Comparison of ENCODE assay signal across 34 mouse cellular contexts in the genomic region with DNA sequence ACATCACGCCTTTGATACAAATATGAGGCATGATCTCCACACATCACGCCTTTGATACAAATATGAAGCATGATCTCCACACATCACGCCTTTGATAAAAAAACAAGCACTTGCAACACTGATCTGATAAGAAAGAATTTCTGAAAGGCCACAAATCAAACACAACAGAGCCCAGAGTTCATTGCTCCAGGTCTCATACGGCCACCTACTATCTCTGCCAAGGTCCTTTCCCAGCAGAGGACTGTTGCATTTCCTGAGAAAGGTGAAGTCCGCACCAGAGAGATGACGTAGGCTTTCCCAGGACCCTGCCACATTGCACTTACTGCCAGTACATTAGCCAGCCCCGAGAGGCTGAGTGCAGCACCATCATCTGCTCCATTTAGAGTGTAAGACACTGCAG.
"Had no signal": no experiment of that assay in that cellular context is flagged by ENCODE, and none has a peak within 500 bp of the region (broad histone marks: within the 10 kb centered on the region; RNA-seq: fewer than 3 reads in every experiment).

No protein-coding gene starts in this region.

- ATAC-seq: hindbrain, embryonic 16.5 days; hindbrain, postnatal 0 days; inflammation-experienced regulatory T-cells, adult 6 months; intestine, embryonic 15.5 days; intestine, embryonic 16.5 days; intestine, postnatal 0 days had no signal

- H3K27ac ChIP-seq: heart, embryonic 10.5 days; heart, embryonic 13.5 days; heart, embryonic 15.5 days; hindbrain, embryonic 10.5 days; hindbrain, embryonic 12.5 days; hindbrain, embryonic 13.5 days; hindbrain, embryonic 14.5 days; hindbrain, embryonic 15.5 days; hindbrain, postnatal 0 days; intestine, embryonic 15.5 days; kidney, embryonic 15.5 days; kidney, postnatal 0 days; layer of hippocampus, adult 2 months had no signal

- DNase-seq: heart, postnatal 10 days; heart, postnatal 14 days; heart, postnatal 36 days; heart, postnatal 4 days; kidney, adult 11 months; kidney, adult 18-20 months; kidney, adult 2 months; kidney, adult 8-10 months; kidney, adult 9 months; kidney, postnatal 10 days; kidney, postnatal 14 days; kidney, postnatal 25 days; kidney, postnatal 36 days; kidney, postnatal 4 days; layer of hippocampus, adult 9-11 months; layer of hippocampus, postnatal 36 days had no signal

- H3K9ac ChIP-seq: heart, embryonic 12.5 days; heart, embryonic 13.5 days; heart, embryonic 15.5 days; hindbrain, embryonic 12.5 days; hindbrain, embryonic 13.5 days; hindbrain, embryonic 14.5 days; hindbrain, embryonic 15.5 days; intestine, embryonic 15.5 days; kidney, embryonic 15.5 days had no signal

- H3K4me1 ChIP-seq: heart, embryonic 10.5 days; heart, embryonic 12.5 days; heart, embryonic 15.5 days; hindbrain, embryonic 12.5 days; hindbrain, embryonic 15.5 days; intestine, embryonic 15.5 days; kidney, embryonic 15.5 days had no signal

- H3K4me2 ChIP-seq: heart, embryonic 12.5 days; heart, embryonic 13.5 days; heart, embryonic 15.5 days; hindbrain, embryonic 12.5 days; hindbrain, embryonic 13.5 days; hindbrain, embryonic 14.5 days; hindbrain, embryonic 15.5 days; intestine, embryonic 15.5 days; kidney, embryonic 15.5 days had no signal

- H3K4me3 ChIP-seq: heart, embryonic 10.5 days; heart, embryonic 12.5 days; heart, embryonic 13.5 days; heart, embryonic 15.5 days; hindbrain, embryonic 10.5 days; hindbrain, embryonic 12.5 days; hindbrain, embryonic 13.5 days; hindbrain, embryonic 15.5 days; intestine, embryonic 15.5 days; kidney, embryonic 15.5 days; layer of hippocampus, adult 2 months had no signal

- H3K9me3 ChIP-seq: heart, embryonic 10.5 days; heart, embryonic 12.5 days; heart, embryonic 13.5 days; heart, embryonic 15.5 days; hindbrain, embryonic 10.5 days; hindbrain, embryonic 12.5 days; hindbrain, embryonic 13.5 days; hindbrain, embryonic 15.5 days; intestine, embryonic 15.5 days; kidney, embryonic 15.5 days had no signal

- H3K27me3 ChIP-seq: heart, embryonic 12.5 days; heart, embryonic 13.5 days; heart, embryonic 15.5 days; hindbrain, embryonic 12.5 days; hindbrain, embryonic 13.5 days; hindbrain, embryonic 15.5 days; intestine, embryonic 15.5 days; kidney, embryonic 15.5 days had no signal
